Mouse (Mus musculus): ENCODE measurements around the gene A230050P20Rik. TPM values are rescaled to one million over a fixed set of nuclear protein-coding genes. Genes with fewer than 3 reads are reported as not detected.
A peak's percentile ranks its signal among the peaks of the same experiment; 100 is the strongest.
"Not testable (repeated sequence)": the region's sequence is repeated elsewhere in the genome, so short reads cannot be mapped to it uniquely, and the experiment has no call there.

A230050P20Rik gene
- 10 to 100 TPM; 19.4 to 20.1 TPM for total RNA-seq (2021)
- 140 and 164 TPM in 2 replicates for polyA plus RNA-seq (2012; rRNA removed)
- long read RNA-seq, transcript A230050P20Rik-201 (8 exons, 1,683 nt) = major isoform, 14 of 22 reads
- long read RNA-seq, partial matches to known transcripts = 1 of 22 reads
- long read RNA-seq, other reads (novel, unspliced or antisense) = 6 of 22 reads

DNA sequence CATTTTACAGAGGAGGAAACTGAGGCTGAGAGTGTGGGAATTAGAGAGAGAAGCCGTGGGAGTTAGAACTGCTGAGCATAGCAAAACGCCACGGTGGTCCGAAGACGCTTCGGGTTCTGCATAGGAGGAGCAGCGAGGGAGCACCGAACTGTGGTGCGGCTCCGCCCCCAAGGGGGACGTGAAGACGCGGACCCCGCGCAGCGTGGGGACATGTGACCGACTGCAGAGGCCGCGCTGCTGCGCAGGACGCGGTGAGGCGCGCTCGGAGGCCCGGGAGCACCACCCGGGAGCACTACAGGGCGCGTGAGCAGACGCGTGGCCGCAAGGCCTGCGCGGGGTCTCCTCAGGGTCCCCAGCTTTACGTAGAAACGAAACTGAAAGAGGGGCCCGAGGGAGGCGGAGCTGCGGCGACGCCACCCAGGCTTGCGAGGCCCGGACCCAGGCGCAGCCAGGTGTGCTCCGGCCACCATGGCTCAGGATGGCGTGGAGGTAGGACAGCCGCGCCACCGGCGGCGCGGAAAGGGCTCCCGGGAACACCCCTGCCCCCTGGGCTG is at the start of gene A230050P20Rik:
Gene A230050P20Rik, plus strand, starts transcription at position 195 of the 554 bp plus-strand sequence.
- peak; percentile 81 for DNase-seq

DNA sequence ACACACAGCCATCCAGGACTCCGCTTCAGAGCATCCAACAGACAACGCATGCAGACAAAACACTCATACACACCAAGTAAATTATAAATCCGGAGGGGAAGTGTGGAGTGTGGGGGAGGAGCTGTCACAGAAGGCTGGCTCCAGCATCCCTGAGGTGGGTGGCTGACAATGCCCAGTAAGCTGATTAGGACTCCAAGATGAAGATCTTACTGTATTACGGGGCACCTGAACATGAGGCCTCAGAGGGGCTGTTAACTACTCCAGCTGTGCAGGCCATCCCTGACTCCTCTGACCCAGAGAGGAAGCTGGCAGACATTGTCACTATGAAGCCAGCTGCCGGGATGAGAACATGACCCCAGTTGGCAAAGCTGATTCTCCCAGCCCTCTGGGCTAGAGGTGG is 48.4 kb upstream of the A230050P20Rik start:
- DNase-seq = no peak

DNA sequence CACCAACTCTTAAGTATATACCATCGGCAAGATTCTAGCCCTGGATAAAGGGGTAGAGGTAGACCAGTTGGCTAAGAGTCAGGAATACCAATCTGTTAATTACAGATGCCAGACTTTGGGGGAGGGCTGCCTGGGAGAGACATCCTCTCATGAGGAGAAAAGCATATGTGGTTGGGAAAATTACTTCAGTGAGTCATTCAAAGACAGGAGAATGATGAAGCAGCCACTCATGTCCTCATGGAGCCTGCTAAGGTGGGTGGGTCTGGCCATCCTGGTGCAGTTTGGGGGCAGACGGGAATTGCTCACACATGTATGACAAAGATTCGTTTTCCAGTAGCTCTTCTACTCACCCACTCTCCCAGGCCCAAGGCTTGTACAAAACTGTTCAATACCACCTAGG is 45.6 kb upstream of the A230050P20Rik start:
- no peak for DNase-seq

DNA sequence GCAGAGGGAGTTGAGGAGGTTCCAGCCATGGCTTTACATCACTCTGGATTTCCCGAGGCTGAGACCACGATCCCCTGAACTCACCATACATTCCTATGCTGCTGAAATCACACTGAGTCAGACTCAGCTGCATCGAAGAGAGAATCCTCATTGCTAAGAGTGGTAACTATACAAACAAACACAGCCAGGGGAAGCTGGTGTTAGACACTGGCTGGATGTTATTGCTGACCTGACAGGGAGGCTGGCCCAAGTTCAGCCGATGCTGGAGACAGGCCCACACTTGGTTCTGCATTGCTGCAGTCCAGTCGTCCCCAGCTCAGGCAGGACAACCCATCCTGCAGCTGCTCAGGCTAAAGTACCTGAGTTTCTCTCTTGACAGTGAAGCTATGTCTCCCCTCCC is 42.7 kb upstream of the A230050P20Rik start:
- DNase-seq = no peak

DNA sequence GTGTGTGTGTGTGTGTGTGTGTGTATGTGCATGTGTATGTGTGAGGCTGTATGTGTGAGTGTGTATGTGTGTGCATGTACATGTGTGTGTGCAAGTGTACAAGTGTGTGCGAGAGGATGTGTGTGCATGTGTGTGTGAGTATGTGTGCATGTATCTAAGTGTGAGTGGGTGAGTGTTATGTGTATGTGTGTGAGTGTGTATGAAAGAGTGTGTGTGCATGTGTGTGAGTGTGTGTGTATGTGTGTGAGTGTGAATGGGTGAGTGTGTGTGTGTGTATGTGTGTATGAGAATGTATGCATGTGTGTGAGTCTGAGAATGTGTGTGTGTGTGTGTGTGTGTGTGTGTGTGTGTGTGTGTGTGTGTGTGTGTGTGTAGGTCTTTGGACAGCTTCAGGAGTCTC is 40.3 kb upstream of the A230050P20Rik start:
- DNase-seq = no peak

DNA sequence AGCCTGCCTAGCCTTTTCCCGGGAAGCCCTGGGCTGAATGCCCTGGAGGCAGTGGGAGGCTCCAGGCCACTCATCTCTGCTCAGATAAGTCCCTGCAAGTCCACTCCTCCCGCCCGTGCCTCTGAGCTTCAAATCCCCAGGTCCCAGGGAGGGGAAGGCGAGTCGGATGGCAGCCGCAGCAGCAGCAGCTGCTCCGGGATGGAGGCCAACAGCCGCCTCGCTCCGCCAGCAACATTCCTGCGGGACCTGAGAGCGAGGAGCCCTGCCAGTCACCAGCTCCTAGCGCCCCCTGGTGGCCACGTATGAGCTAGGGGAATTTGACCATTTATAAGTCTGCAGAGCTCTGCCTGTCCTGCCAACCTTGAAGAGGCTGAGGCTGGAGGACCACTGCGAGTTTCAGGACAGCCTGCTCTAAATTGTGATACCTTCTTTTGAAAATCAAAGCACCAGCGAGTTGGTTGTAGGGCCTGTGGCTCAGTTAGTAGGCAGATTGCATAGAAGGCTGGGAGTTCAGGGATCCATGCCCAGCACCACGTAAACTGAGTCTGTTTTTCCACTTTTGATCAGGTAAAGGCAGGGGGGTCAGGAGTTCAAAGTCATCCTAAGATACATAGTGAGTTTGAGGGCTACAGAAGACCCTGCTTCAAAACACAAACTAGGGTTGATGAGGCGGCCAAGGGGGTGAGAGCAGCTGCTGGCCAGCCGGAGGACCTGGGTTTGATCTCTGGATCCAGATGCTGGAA is 37.4 kb upstream of the A230050P20Rik start:
- DNase-seq = peak; percentile 94

DNA sequence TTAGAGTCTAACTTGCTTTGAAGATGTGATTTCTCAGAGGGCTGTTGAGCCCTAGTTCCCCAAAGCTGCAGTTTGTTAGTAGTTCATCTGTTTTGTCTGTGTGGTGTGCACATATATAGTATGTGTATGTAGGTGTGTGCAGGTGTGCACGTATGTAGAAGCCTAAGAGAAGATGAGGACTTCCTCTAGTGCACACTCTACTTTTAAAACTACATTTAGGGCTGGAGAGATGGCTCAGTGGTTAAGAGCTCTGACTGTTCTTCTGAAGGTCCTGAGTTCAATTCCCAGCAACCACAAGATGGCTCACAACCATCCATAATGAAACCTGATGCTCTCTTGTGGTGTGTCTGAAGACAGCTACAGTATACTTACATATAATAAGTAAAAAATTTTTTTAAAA is 33.6 kb upstream of the A230050P20Rik start:
- DNase-seq = no peak

DNA sequence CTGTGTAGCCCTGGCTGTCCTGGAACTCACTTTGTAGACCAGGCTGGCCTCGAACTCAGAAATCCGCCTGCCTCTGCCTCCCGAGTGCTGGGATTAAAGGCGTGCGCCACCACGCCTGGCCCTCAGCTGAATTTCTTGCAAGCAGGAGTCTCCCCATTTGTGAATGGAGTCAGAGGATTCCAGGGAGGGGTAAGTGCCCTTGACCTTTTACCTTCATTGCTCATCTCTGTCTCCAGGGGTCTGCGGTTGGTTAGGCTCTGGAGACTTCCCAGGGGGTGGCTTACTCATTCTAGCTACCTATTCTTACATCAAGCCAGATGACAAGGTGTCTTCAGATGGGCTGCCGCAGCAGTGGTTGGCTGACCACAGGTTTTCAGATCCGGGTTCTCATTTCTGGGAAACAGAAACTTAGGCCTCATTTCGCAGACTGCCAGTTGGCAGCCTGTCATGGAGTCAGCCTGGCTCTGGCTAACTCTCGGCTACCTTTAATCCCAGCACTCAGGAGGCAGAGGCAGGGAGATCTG is 32.9 kb upstream of the A230050P20Rik start:
- DNase-seq = not testable (repeated sequence)

DNA sequence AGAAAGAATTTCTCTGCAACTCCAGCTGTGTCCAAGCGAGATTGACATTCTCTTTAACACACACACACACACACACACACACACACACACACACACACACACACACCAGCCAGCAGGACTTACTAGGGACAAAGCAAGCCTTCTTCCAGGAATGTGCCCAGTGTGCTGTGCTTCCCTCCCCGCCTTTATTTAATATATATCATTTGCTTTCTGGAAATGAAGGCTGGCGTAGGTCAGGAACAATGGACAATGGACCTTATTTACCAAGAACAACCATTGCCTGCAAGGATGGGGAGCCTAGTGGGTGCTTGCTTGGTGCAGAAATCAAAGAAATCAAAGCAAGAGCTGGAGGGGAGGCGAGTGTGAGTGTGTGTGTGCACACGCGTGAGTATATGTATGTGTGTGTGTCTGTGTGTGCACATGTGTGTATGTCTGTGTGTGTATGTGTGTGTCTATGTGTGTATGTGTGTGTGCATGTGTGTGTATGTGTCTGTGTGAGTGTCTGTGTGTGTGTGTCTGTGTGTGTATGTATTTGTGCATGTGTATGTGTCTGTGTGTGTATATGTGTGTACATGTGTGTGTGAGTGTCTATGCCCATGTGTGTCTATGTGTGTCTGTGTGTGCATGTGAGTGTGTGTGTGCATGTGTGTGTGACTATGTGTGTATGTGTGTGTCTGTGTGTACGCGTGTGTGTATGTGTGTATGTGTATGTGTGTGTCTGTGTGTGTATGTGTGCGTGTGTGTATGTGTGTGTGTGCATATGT is 31.1 kb upstream of the A230050P20Rik start:
- no peak for DNase-seq

DNA sequence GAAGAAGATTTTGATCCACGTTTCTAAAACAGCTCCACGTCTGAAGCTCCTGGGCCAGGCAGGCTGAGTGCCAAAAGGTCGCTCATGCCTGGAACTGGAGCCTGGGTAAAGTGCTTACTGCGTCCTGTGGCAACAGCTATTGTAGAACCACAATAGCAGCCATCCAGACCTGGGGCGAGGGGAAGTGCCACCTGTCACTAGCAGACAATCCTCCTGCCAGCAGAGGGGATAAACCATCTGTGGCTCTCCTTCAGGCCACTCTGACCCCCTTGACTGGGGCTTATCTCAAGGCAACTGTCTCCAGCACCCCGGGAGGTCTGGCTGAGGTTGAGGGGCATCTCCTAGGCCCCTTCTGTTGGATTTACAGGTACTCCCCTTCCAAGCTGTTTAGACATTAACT is 29.5 kb upstream of the A230050P20Rik start:
- DNase-seq = no peak

DNA sequence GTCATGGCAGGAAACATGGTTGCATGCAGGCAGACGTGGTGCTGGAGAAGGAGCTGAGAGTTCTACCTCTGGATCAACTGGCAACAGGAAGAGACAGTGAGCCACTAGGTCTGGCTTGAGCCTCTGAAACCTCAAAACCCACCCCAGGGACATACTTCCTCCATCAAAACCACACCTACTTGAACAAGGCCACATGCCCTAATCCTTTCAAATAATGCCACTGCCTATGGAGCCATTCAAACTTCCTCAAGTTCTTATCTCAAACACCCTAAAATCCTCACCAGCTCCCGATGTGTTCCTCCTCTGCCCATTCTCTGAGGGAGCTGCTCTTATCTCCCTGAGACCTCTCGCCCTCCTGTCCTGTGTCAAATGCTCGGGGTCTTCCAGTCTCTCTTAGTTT is 26.2 kb upstream of the A230050P20Rik start:
- no peak for DNase-seq

DNA sequence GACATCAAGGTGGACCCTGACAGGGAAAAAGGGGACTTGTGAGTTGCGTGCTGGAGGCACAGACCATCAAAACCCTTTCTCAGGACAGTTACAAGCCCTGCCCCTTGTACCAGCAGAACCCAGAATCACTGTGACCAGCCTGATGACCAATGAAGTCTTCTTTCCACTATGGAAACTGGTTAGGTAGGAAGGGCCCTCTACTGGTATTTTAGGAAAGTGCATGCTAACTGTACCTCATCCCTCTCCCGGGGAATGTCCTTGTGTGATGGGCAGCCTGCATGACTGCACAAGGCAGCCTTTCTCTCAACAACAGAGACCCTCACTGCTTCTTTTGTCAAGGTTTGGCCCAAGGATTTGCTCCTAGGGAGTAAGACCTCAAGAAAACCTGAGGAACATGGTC is 25.8 kb upstream of the A230050P20Rik start:
- peak; percentile 35 for DNase-seq

DNA sequence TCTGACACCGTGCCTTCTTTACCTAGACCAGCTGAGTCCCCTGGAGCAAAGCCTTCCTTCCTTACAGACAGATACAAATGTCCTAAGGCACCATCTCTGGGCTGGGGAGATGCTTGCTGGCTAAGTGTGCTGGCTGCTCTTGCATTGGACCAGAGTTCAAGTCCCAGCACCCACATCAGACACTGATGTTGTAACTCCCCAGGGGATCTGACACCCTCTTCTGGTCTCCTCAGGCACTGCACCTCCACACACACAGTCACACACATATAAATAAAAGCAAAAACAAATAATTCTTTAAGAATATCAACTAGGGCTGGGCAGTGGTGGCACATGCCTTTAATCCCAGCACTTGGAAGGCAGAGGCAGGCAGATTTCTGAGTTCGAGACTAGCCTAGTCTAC is 18.3 kb upstream of the A230050P20Rik start:
- no peak for DNase-seq

DNA sequence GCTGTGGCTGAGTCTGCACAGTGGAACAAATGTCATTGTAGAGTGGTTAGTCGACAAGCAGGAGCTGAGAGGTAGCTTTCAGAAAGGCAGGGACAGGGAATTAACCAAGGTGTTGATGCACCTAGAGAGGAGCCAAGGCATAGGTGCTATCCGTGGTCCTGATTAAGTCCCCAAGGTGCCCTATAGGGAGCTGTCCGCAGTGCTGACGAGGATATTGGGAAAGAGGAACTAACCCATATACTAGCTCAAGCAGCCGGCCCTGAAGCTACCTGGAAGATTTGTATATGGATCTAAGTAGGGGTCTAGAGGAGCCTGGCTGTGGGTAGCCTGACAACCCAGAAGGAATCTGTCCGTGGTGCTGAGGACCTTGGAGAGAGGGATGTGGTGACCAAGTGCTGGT is 11.3 kb upstream of the A230050P20Rik start:
- no peak for DNase-seq

DNA sequence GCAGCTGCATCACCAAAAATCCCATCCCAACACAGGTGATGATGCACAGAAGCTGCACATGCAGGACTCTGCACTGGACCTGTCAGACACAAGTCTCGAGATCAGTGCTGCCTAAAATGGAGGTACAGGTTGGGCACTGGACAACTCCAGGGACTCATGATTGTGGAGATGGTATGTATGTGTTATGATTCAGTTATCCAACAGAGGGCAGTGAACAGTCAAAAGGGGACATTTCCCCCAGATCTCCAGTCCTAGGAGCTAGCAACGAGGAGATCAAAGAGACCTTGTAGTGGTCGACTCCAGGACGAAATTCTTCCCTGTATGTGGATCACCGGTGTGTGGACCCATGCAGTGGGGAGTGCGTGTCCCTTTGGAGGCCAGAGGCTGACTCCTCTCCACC is 8.5 kb upstream of the A230050P20Rik start:
- no peak for DNase-seq

DNA sequence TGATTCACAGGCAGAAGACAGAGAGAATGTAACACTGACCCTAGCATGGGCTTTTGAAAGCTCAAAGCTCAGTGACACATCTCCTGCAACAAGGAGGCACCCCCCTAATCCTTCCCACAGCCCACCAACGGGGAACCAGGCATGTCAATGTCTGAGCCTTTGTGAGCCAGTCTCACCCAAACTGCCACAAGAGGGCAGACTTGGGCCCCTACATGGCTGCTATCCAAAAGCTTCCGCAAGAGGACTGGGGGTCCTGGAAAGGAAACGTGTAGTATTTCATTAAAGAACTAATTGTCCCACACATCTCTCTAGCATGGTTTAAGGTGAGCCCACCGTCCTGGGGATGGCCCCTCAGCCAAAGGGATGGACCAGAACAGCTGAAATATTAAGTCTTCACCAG is 6.6 kb upstream of the A230050P20Rik start:
- no peak for DNase-seq

DNA sequence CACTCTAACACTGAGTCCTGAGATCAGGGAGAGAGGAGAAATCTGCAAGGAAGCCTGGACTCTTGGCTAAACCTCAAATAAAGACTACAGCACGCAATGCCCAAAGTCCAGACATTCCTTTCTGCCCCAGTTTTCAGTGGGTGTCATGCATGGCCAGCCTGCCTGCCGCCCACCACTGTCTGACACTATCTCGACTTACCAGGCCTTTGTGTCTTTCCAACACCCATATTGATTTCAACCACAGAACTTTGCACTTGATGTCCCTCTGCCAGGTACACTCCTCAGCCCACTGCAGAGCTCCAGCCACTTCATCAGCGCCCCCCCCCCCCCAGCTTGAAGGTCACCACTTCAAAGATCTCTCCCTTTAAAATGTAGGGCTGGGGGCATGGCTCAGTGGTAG is 6.2 kb upstream of the A230050P20Rik start:
- DNase-seq = no peak

DNA sequence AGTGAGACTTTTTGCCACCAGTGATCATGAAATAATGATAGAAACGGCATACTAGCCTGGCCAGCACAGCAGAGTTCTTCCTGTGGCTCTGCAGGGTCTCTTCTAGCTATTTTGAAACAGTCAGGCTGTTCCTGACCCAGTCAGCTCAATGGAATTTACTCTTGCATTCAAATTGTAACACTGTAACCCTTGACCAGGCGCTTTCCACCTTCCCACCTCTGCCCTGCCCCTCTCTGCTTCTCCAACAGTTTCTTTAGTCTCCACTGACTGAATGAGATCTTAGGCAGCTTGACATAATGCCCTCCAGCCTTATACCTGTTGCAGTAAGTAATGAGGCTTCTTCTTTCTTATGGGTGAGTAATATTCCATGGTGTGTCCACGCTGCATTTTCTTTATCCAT is 1.6 kb upstream of the A230050P20Rik start:
- DNase-seq = no peak

DNA sequence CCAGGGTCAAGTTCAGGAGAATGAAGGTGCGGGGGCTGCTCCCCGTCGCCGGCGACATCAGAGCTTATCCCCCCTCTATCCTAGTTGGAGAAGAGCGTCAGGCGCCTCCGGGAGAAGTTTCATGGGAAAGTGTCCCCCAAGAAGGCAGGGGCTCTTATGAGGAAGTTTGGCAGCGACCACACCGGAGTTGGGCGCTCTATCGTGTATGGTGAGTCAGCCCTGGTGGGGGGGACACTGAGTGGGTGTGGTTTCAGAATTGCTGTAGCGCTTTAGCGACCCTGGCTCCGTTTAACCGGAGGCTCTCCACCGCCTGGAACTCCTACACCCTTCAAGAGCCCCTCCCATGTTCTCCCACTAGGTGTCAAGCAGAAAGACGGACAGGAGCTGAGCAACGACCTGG is 804 bp downstream of the A230050P20Rik start:
- peak; percentile 50 for DNase-seq

DNA sequence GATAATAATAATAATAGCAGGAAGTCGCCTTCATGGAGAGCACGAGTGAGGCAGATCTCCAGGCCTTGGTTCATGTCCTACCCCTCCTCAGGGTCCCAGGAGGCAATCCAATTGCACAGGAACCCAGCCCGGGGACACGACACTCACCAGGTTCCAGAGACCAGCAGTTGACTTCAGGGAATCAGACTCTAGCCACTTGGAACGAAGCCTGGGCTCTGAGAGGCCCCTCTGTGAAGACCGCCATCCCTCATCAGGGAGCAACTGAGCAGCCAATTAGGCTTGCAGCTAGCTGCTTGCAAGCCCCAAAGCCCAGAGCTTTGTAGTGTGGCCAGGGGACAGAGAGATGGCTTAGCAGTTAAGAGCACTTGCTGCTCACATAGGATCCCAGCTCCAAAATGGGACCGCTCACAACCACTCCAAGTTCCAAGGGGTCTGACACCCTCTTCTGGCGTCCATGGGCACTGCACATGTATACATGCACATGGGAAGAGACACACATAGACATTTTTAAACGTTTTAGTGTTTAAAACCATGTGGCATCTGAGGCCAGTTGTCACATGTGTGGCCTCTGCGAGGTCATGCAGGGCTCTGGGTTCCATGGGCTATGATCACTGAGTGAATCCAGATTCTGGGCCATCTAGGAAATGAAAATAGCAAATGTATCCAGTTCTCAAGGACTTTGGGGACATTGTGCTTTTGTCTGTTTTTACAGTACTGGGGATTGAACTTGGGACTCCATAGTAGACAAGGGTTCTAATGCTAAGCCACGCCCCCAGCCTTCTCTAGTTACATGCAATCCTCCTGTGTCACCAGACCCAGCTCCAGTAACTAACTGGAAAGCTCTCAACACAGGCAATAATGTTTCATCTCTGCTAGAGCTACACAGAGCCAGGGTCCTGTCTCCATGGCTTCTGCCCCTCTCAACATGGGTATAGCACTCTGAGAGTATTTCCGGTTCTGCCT is 2.0 kb downstream of the A230050P20Rik start:
- DNase-seq = no peak

DNA sequence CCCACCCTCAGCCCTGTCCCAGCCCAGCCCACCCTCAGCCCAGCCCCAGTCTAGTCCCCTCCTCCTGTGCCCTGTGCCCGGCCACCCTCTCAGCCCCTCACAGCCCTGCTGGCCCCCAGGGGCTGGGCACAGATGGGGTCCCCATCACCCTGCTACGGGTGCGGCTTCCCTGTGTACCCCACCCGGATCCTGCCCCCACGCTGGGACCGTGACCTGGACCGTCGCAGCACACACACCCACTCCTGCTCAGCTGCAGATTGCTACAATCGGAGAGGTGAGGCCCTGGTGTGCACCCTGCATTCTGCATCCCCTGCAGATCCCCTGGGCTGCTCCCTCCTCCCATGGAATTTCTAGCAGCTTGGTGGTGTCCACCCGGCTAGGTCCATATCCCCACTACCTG is 4.5 kb downstream of the A230050P20Rik start:
- no peak for DNase-seq

DNA sequence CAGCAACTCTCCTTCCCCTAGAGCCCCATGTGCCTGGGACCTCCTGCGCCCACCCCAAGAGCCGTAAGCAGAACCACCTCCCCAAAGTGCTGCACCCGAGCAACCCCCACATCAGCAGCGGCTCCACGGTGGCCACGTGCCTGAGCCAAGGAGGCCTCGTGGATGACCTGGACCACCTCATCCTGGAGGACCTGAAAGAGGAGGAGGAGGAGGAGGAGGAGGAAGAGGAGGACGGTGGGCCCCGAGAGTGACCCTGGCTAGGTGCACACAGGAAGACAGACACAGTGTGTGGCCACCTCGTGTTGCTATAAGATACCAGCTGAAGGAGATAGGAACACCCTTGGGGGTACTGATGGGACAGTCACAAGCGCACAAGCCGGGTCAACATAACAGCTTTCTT is 5.1 kb downstream of the A230050P20Rik start:
- DNase-seq = no peak
